In the genomic region with DNA sequence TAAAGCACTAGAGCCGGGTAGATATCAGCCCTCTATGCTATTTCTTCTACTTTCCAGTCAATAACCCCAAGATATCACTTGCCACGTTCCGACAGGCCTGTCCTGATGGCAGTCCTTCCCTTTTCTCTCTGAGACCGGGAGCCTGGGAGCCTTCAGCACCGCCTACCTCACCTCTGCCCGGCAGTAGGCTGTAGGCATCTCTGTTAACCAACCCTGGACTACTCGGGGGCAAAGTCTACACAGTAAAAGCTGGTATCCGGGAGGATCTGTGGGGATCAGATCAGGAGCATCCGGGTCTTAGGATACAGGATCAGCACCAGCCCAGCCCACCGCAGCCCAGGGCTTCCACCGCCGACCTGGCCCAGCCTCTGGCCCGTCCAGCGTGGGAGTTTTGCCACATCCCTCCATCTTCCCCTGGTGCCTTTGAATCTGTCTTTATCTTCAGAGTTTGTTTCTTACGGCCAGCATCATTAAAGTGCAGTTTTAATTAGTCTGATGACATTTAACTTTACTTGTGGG, we compare ENCODE assay signal across 9 mouse cellular contexts. TPM values are rescaled to one million over a fixed set of nuclear protein-coding genes. Genes with fewer than 3 reads are reported as not detected.
DNase-seq lines count a peak whose midpoint lies in the region; ATAC-seq lines count a peak whose summit lies in the region.
"Had no signal": no experiment of that assay in that cellular context is flagged by ENCODE, and none has a peak within 500 bp of the region (broad histone marks: within the 10 kb centered on the region; RNA-seq: fewer than 3 reads in every experiment).

No protein-coding gene starts in this region.

- ATAC-seq in hindbrain, embryonic 15.5 days (ENCODE audit: low FRiP score, low read depth): no peak
- ATAC-seq in hindbrain, embryonic 11.5 days (ENCODE audit: low FRiP score): no peak
- no peak for ATAC-seq in embryonic facial prominence, embryonic 11.5 days (replicated peaks; ENCODE audit: insufficient number of reproducible peaks, low FRiP score, low TSS enrichment, low read depth)
- ATAC-seq in intestine, embryonic 14.5 days (replicated peaks; ENCODE audit: low FRiP score, low TSS enrichment, low read depth): no peak
- no peak for ATAC-seq in limb, embryonic 15.5 days (ENCODE audit: insufficient number of reproducible peaks, low FRiP score, low TSS enrichment, low read depth)
- ATAC-seq: inflammation-experienced regulatory T-cells, adult 6 months had no signal

- DNase-seq in hindbrain, embryonic 11.5 days (ENCODE audit: low spot score): no peak
- DNase-seq in embryonic facial prominence, embryonic 11.5 days (ENCODE audit: low spot score): no peak
- DNase-seq in intestine, embryonic 14.5 days (ENCODE audit: low spot score): no peak
- no peak for DNase-seq in left cerebral cortex, postnatal 4 days
- DNase-seq in adrenal gland, postnatal 36 days: no peak
- no peak for DNase-seq in testis, postnatal 14 days (ENCODE audit: low spot score)

- no peaks in the 10 kb centered on the region for H3K9me3 ChIP-seq in hindbrain, embryonic 15.5 days
- H3K9me3 ChIP-seq in hindbrain, embryonic 11.5 days (ENCODE audit: control insufficient read depth, low read length): no peaks in the 10 kb centered on the region
- no peaks in the 10 kb centered on the region for H3K9me3 ChIP-seq in embryonic facial prominence, embryonic 11.5 days (replicated peaks; ENCODE audit: control insufficient read depth, low read length)
- no peaks in the 10 kb centered on the region for H3K9me3 ChIP-seq in intestine, embryonic 14.5 days (ENCODE audit: control insufficient read depth, low read length)
- no peaks in the 10 kb centered on the region for H3K9me3 ChIP-seq in limb, embryonic 15.5 days

- peak overlapping the region; percentile 51; the same call in 1 of the 2 replicates for H3K27ac ChIP-seq in hindbrain, embryonic 15.5 days (replicated peaks)
- no peak overlapping the region for H3K27ac ChIP-seq in hindbrain, embryonic 11.5 days (ENCODE audit: low read depth, low read length)
- peak overlapping the region; percentile 75 for H3K27ac ChIP-seq in embryonic facial prominence, embryonic 11.5 days (replicated peaks; ENCODE audit: low read depth, low read length)
- peak overlapping the region; percentile 29; the same call in 1 of the 2 replicates for H3K27ac ChIP-seq in intestine, embryonic 14.5 days (ENCODE audit: low read depth)
- H3K27ac ChIP-seq in limb, embryonic 15.5 days: peak overlapping the region; percentile 75

- 76% methylated on average over 14 of the region's 15 CpGs for WGBS in hindbrain, embryonic 15.5 days
- 76% methylated on average over 15 of the region's 15 CpGs for WGBS in hindbrain, embryonic 11.5 days
- WGBS in embryonic facial prominence, embryonic 11.5 days: 68% methylated on average over 15 of the region's 15 CpGs
- 67% methylated on average over 15 of the region's 15 CpGs for WGBS in intestine, embryonic 14.5 days
- 66% methylated on average over 15 of the region's 15 CpGs for WGBS in limb, embryonic 15.5 days

- peaks cover 10% of the 10 kb centered on the region for H3K4me1 ChIP-seq in hindbrain, embryonic 15.5 days (replicated peaks)
- peaks cover 7% of the 10 kb centered on the region; the same call in 1 of the 2 replicates for H3K4me1 ChIP-seq in hindbrain, embryonic 11.5 days (replicated peaks; ENCODE audit: control insufficient read depth, insufficient read depth, low read length)
- H3K4me1 ChIP-seq in embryonic facial prominence, embryonic 11.5 days (ENCODE audit: control insufficient read depth, insufficient read depth, low read length): peaks cover 20% of the 10 kb centered on the region
- H3K4me1 ChIP-seq in intestine, embryonic 14.5 days (replicated peaks; ENCODE audit: control insufficient read depth, insufficient read depth, low read length): peaks cover 38% of the 10 kb centered on the region
- H3K4me1 ChIP-seq in limb, embryonic 15.5 days: peaks cover 72% of the 10 kb centered on the region

- no peak overlapping the region for H3K4me2 ChIP-seq in hindbrain, embryonic 15.5 days
- H3K4me2 ChIP-seq in hindbrain, embryonic 11.5 days (replicated peaks; ENCODE audit: low read depth, low read length): no peak overlapping the region
- no peak overlapping the region for H3K4me2 ChIP-seq in embryonic facial prominence, embryonic 11.5 days (ENCODE audit: low read depth, low read length)
- no peak overlapping the region for H3K4me2 ChIP-seq in intestine, embryonic 14.5 days (ENCODE audit: low read length)
- no peak overlapping the region for H3K4me2 ChIP-seq in limb, embryonic 15.5 days

- no peaks in the 10 kb centered on the region for H3K36me3 ChIP-seq in hindbrain, embryonic 15.5 days
- H3K36me3 ChIP-seq in hindbrain, embryonic 11.5 days (ENCODE audit: control insufficient read depth, insufficient read depth, low read length): no peaks in the 10 kb centered on the region
- H3K36me3 ChIP-seq in embryonic facial prominence, embryonic 11.5 days (replicated peaks; ENCODE audit: control insufficient read depth, insufficient read depth, low read depth, low read length): no peaks in the 10 kb centered on the region
- no peaks in the 10 kb centered on the region for H3K36me3 ChIP-seq in intestine, embryonic 14.5 days (ENCODE audit: control insufficient read depth, insufficient read depth, low read length)
- peaks cover 8% of the 10 kb centered on the region for H3K36me3 ChIP-seq in limb, embryonic 15.5 days

- H3K27me3 ChIP-seq in hindbrain, embryonic 15.5 days: no peaks in the 10 kb centered on the region
- H3K27me3 ChIP-seq in hindbrain, embryonic 11.5 days (ENCODE audit: control insufficient read depth, insufficient read depth, low read length): no peaks in the 10 kb centered on the region
- H3K27me3 ChIP-seq in embryonic facial prominence, embryonic 11.5 days (ENCODE audit: control insufficient read depth, insufficient read depth, low read length): no peaks in the 10 kb centered on the region
- H3K27me3 ChIP-seq in intestine, embryonic 14.5 days (replicated peaks; ENCODE audit: control insufficient read depth, insufficient read depth, low read length): no peaks in the 10 kb centered on the region
- no peaks in the 10 kb centered on the region for H3K27me3 ChIP-seq in limb, embryonic 15.5 days

- no peak overlapping the region for H3K9ac ChIP-seq in hindbrain, embryonic 15.5 days
- no peak overlapping the region; the same call in 1 of the 2 replicates for H3K9ac ChIP-seq in hindbrain, embryonic 11.5 days (ENCODE audit: low read depth, low read length)
- no peak overlapping the region for H3K9ac ChIP-seq in embryonic facial prominence, embryonic 11.5 days (replicated peaks; ENCODE audit: low read length)
- no peak overlapping the region for H3K9ac ChIP-seq in intestine, embryonic 14.5 days (ENCODE audit: low read length)
- no peak overlapping the region for H3K9ac ChIP-seq in limb, embryonic 15.5 days

- intact Hi-C loops in left cerebral cortex, postnatal 4 days (cut with DNase I): no loop called here

- no peak overlapping the region for H3K4me3 ChIP-seq in hindbrain, embryonic 15.5 days
- H3K4me3 ChIP-seq in hindbrain, embryonic 11.5 days (ENCODE audit: low read depth, low read length): no peak overlapping the region
- no peak overlapping the region for H3K4me3 ChIP-seq in embryonic facial prominence, embryonic 11.5 days (ENCODE audit: low read depth, low read length)
- H3K4me3 ChIP-seq in intestine, embryonic 14.5 days (ENCODE audit: low read depth, low read length): no peak overlapping the region
- H3K4me3 ChIP-seq in limb, embryonic 15.5 days: no peak overlapping the region

RNA-seq across cellular contexts. Expression of gene Pxn, which starts 16.6 kb away (rescaled TPM):
- polyA plus RNA-seq in hindbrain, embryonic 15.5 days (2015; fragmentation: Nextera tagmentation; extraction: Ambion mirVana): 22.0 and 24.3 TPM in 2 replicates
- 9.0 and 10.1 TPM in 2 replicates for polyA plus RNA-seq in hindbrain, embryonic 11.5 days (2014; fragmentation: Nextera tagmentation; extraction: Ambion mirVana)
- polyA plus RNA-seq in embryonic facial prominence, embryonic 11.5 days (2014; fragmentation: Nextera tagmentation; extraction: Ambion mirVana): 12.9 and 13.8 TPM in 2 replicates
- polyA plus RNA-seq in intestine, embryonic 14.5 days (2014; fragmentation: Nextera tagmentation; extraction: Ambion mirVana): 16.8 and 19.3 TPM in 2 replicates
- polyA plus RNA-seq in limb, embryonic 15.5 days (2015; fragmentation: Nextera tagmentation; extraction: Ambion mirVana): 52.6 and 55.7 TPM in 2 replicates
- total RNA-seq in left cerebral cortex, postnatal 4 days (2021): 10 to 100 TPM; 23.9 to 24.7 TPM
- 10 to 100 TPM; 33.5 to 54.2 TPM for total RNA-seq in adrenal gland, postnatal 36 days (2021)

RNA-seq across cellular contexts. Expression of gene Rplp0, which starts 36.2 kb away (rescaled TPM):
- 801 and 847 TPM in 2 replicates for polyA plus RNA-seq in hindbrain, embryonic 15.5 days (2015; fragmentation: Nextera tagmentation; extraction: Ambion mirVana)
- polyA plus RNA-seq in hindbrain, embryonic 11.5 days (2014; fragmentation: Nextera tagmentation; extraction: Ambion mirVana): 1,244 and 1,247 TPM in 2 replicates
- 1,437 and 1,529 TPM in 2 replicates for polyA plus RNA-seq in embryonic facial prominence, embryonic 11.5 days (2014; fragmentation: Nextera tagmentation; extraction: Ambion mirVana)
- polyA plus RNA-seq in intestine, embryonic 14.5 days (2014; fragmentation: Nextera tagmentation; extraction: Ambion mirVana): 2,116 and 2,150 TPM in 2 replicates
- polyA plus RNA-seq in limb, embryonic 15.5 days (2015; fragmentation: Nextera tagmentation; extraction: Ambion mirVana): 1,505 and 1,752 TPM in 2 replicates
- 100 to 1,000 TPM; 657 to 680 TPM for total RNA-seq in left cerebral cortex, postnatal 4 days (2021)
- 100 to 1,000 TPM; 829 to 906 TPM for total RNA-seq in adrenal gland, postnatal 36 days (2021)

RNA-seq across cellular contexts. Expression of gene Sirt4, which starts 38.5 kb away (rescaled TPM):
- polyA plus RNA-seq in hindbrain, embryonic 15.5 days (2015; fragmentation: Nextera tagmentation; extraction: Ambion mirVana): 27.3 and 32.2 TPM in 2 replicates
- 21.3 and 23.1 TPM in 2 replicates for polyA plus RNA-seq in hindbrain, embryonic 11.5 days (2014; fragmentation: Nextera tagmentation; extraction: Ambion mirVana)
- polyA plus RNA-seq in embryonic facial prominence, embryonic 11.5 days (2014; fragmentation: Nextera tagmentation; extraction: Ambion mirVana): 12.7 and 17.2 TPM in 2 replicates
- 15.2 and 21.5 TPM in 2 replicates for polyA plus RNA-seq in intestine, embryonic 14.5 days (2014; fragmentation: Nextera tagmentation; extraction: Ambion mirVana)
- 24.9 and 26.5 TPM in 2 replicates for polyA plus RNA-seq in limb, embryonic 15.5 days (2015; fragmentation: Nextera tagmentation; extraction: Ambion mirVana)
- total RNA-seq in left cerebral cortex, postnatal 4 days (2021): 10 to 100 TPM; 28.4 to 31.5 TPM
- 10 to 100 TPM; 20.8 to 22.6 TPM for total RNA-seq in adrenal gland, postnatal 36 days (2021)

RNA-seq across cellular contexts. Expression of gene Gcn1l1, which starts 42.0 kb away (rescaled TPM):
- polyA plus RNA-seq in hindbrain, embryonic 15.5 days (2015; fragmentation: Nextera tagmentation; extraction: Ambion mirVana): 40.6 and 44.4 TPM in 2 replicates
- 31.8 and 39.4 TPM in 2 replicates for polyA plus RNA-seq in hindbrain, embryonic 11.5 days (2014; fragmentation: Nextera tagmentation; extraction: Ambion mirVana)
- polyA plus RNA-seq in embryonic facial prominence, embryonic 11.5 days (2014; fragmentation: Nextera tagmentation; extraction: Ambion mirVana): 29.3 and 31.4 TPM in 2 replicates
- polyA plus RNA-seq in intestine, embryonic 14.5 days (2014; fragmentation: Nextera tagmentation; extraction: Ambion mirVana): 43.6 and 44.8 TPM in 2 replicates
- polyA plus RNA-seq in limb, embryonic 15.5 days (2015; fragmentation: Nextera tagmentation; extraction: Ambion mirVana): 32.9 and 36.3 TPM in 2 replicates
- total RNA-seq in left cerebral cortex, postnatal 4 days (2021): 10 to 100 TPM; 85.8 to 87.0 TPM
- total RNA-seq in adrenal gland, postnatal 36 days (2021): 10 to 100 TPM; 53.9 to 69.5 TPM

RNA-seq across cellular contexts. Expression of gene Pla2g1b, which starts 57.0 kb away (rescaled TPM):
- polyA plus RNA-seq in hindbrain, embryonic 15.5 days (2015; fragmentation: Nextera tagmentation; extraction: Ambion mirVana): 0.54 TPM in 1 of 2 replicates, not detected in the other
- polyA plus RNA-seq in hindbrain, embryonic 11.5 days (2014; fragmentation: Nextera tagmentation; extraction: Ambion mirVana): 0.56 and 1.1 TPM in 2 replicates
- not detected in 2 replicates for polyA plus RNA-seq in embryonic facial prominence, embryonic 11.5 days (2014; fragmentation: Nextera tagmentation; extraction: Ambion mirVana)
- 5.0 and 6.3 TPM in 2 replicates for polyA plus RNA-seq in intestine, embryonic 14.5 days (2014; fragmentation: Nextera tagmentation; extraction: Ambion mirVana)
- not detected in 2 replicates for polyA plus RNA-seq in limb, embryonic 15.5 days (2015; fragmentation: Nextera tagmentation; extraction: Ambion mirVana)
- not detected for total RNA-seq in left cerebral cortex, postnatal 4 days (2021)
- total RNA-seq in adrenal gland, postnatal 36 days (2021): not detected
- polyA plus RNA-seq: inflammation-experienced regulatory T-cells, adult 6 months had no signal
